Mouse (Mus musculus): ENCODE measurements around the gene Iqsec1.

Gene Iqsec1

GRCm38 (mm10) chr6:90815341-90815740, 173.1 kb downstream of the Iqsec1 start:
- no peak for DNase-seq (ENCODE audit: low spot score)

- no peak for DNase-seq (ENCODE audit: low spot score)
Observed at GRCm38 (mm10) chr6:90813526-90813925, 175.0 kb downstream of the Iqsec1 start.

- no peak for DNase-seq (ENCODE audit: low spot score)
Observed at GRCm38 (mm10) chr6:90812584-90812983, 175.9 kb downstream of the Iqsec1 start.

- DNase-seq (ENCODE audit: low spot score), result no peak
Observed at GRCm38 (mm10) chr6:90812072-90812471, 176.4 kb downstream of the Iqsec1 start.

GRCm38 (mm10) chr6:90810576-90810975, 177.9 kb downstream of the Iqsec1 start:
- DNase-seq (ENCODE audit: low spot score), result no peak

- peak; percentile 75 for DNase-seq (ENCODE audit: low spot score)
Observed at GRCm38 (mm10) chr6:90809960-90810362, 178.5 kb downstream of the Iqsec1 start.

GRCm38 (mm10) chr6:90809077-90809840, 179.2 kb downstream of the Iqsec1 start:
- no peak for DNase-seq (ENCODE audit: low spot score)

- no peak for DNase-seq (ENCODE audit: low spot score)
Observed at GRCm38 (mm10) chr6:90808544-90808943, 179.9 kb downstream of the Iqsec1 start.

- DNase-seq (ENCODE audit: low spot score), result no peak
Observed at GRCm38 (mm10) chr6:90808134-90808533, 180.4 kb downstream of the Iqsec1 start.

GRCm38 (mm10) chr6:90807581-90807980, 180.9 kb downstream of the Iqsec1 start:
- no peak for DNase-seq (ENCODE audit: low spot score)

GRCm38 (mm10) chr6:90806743-90807142, 181.7 kb downstream of the Iqsec1 start:
- DNase-seq (ENCODE audit: low spot score), result no peak

GRCm38 (mm10) chr6:90805101-90805500, 183.4 kb downstream of the Iqsec1 start:
- DNase-seq (ENCODE audit: low spot score), result no peak

- DNase-seq (ENCODE audit: low spot score), result no peak
Observed at GRCm38 (mm10) chr6:90804646-90805045, 183.8 kb downstream of the Iqsec1 start.

- DNase-seq (ENCODE audit: low spot score), result no peak
Observed at GRCm38 (mm10) chr6:90802604-90803003, 185.9 kb downstream of the Iqsec1 start.

- DNase-seq (ENCODE audit: low spot score), result no peak
Observed at GRCm38 (mm10) chr6:90802058-90802457, 186.4 kb downstream of the Iqsec1 start.

GRCm38 (mm10) chr6:90800825-90801224, 187.7 kb downstream of the Iqsec1 start:
- no peak for DNase-seq (ENCODE audit: low spot score)

- DNase-seq (ENCODE audit: low spot score), result no peak
Observed at GRCm38 (mm10) chr6:90799116-90799515, 189.4 kb downstream of the Iqsec1 start.

GRCm38 (mm10) chr6:90798201-90798600, 190.3 kb downstream of the Iqsec1 start:
- DNase-seq (ENCODE audit: low spot score), result no peak

- no peak for DNase-seq (ENCODE audit: low spot score)
Observed at GRCm38 (mm10) chr6:90796902-90797596, 191.4 kb downstream of the Iqsec1 start.

- DNase-seq (ENCODE audit: low spot score), result no peak
Observed at GRCm38 (mm10) chr6:90790901-90791300, 197.6 kb downstream of the Iqsec1 start.

- DNase-seq (ENCODE audit: low spot score), result no peak
Observed at GRCm38 (mm10) chr6:90789520-90789919, 199.0 kb downstream of the Iqsec1 start.

GRCm38 (mm10) chr6:90787587-90787986, 200.9 kb downstream of the Iqsec1 start:
- no peak for DNase-seq (ENCODE audit: low spot score)

GRCm38 (mm10) chr6:90787036-90787435, 201.4 kb downstream of the Iqsec1 start:
- no peak for DNase-seq (ENCODE audit: low spot score)
